27 mouse cellular contexts compared by ENCODE assay signal in the genomic region with DNA sequence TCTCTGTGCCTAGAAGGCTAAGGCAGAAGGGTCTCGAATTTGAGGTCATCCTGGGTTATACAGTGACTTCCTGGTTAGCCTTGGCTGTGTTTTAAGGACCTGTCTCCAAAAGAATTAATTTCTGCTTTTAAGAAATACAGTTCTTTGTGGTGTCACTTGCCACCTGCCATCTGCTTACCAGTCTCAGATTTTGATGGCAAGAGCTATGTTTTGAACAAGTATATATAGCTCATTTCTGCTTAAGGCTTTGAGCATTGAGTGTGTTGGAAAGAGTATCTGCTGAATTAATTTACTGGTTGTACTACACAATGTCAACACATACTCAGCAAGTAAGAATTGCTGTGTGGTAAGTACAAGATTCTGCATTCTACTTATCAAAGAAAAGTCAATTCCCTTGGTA.
"Had no signal": no experiment of that assay in that cellular context is flagged by ENCODE, and none has a peak within 500 bp of the region (broad histone marks: within the 10 kb centered on the region; RNA-seq: fewer than 3 reads in every experiment).

No protein-coding gene starts in this region.

- H3K4me1 ChIP-seq: heart, embryonic 13.5 days; heart, embryonic 15.5 days; hindbrain, embryonic 10.5 days; hindbrain, embryonic 12.5 days; intestine, embryonic 15.5 days; limb, embryonic 10.5 days; limb, embryonic 12.5 days; liver, embryonic 13.5 days; liver, embryonic 15.5 days had no signal

- H3K27ac ChIP-seq: heart, adult 2 months; heart, embryonic 13.5 days; heart, embryonic 15.5 days; hindbrain, embryonic 10.5 days; hindbrain, embryonic 12.5 days; hindbrain, embryonic 14.5 days; intestine, embryonic 15.5 days; left cerebral cortex, adult 2 months; limb, embryonic 10.5 days; limb, embryonic 12.5 days; liver, embryonic 13.5 days; liver, embryonic 15.5 days had no signal

- DNase-seq: gastrocnemius, postnatal 14 days; gastrocnemius, postnatal 36 days; heart, adult 11 months; heart, adult 2 months; heart, postnatal 4 days; kidney, adult 18-20 months; kidney, adult 8-10 months; kidney, postnatal 10 days; kidney, postnatal 25 days; kidney, postnatal 4 days; liver; liver, embryonic 13.5 days had no signal

- H3K27me3 ChIP-seq: heart, embryonic 13.5 days; heart, embryonic 15.5 days; hindbrain, embryonic 12.5 days; intestine, embryonic 15.5 days; limb, embryonic 12.5 days; liver, embryonic 13.5 days; liver, embryonic 15.5 days had no signal

- H3K36me3 ChIP-seq: heart, embryonic 13.5 days; heart, embryonic 15.5 days; hindbrain, embryonic 10.5 days; hindbrain, embryonic 12.5 days; intestine, embryonic 15.5 days; limb, embryonic 10.5 days; limb, embryonic 12.5 days; liver, embryonic 13.5 days; liver, embryonic 15.5 days had no signal

- H3K9me3 ChIP-seq: heart, embryonic 15.5 days; hindbrain, embryonic 10.5 days; hindbrain, embryonic 12.5 days; intestine, embryonic 15.5 days; limb, embryonic 10.5 days; limb, embryonic 12.5 days; liver, embryonic 13.5 days; liver, embryonic 15.5 days had no signal

- H3K9ac ChIP-seq: heart, embryonic 13.5 days; heart, embryonic 15.5 days; hindbrain, embryonic 12.5 days; hindbrain, embryonic 14.5 days; intestine, embryonic 15.5 days; limb, embryonic 12.5 days; liver, embryonic 13.5 days; liver, embryonic 15.5 days had no signal

- ATAC-seq: hindbrain, embryonic 16.5 days; inflammation-experienced regulatory T-cells, adult 6 months; intestine, embryonic 15.5 days; intestine, postnatal 0 days had no signal

- H3K4me2 ChIP-seq: heart, embryonic 11.5 days; heart, embryonic 13.5 days; heart, embryonic 15.5 days; hindbrain, embryonic 12.5 days; hindbrain, embryonic 14.5 days; intestine, embryonic 15.5 days; limb, embryonic 12.5 days; liver, embryonic 11.5 days; liver, embryonic 13.5 days; liver, embryonic 15.5 days had no signal

- H3K4me3 ChIP-seq: heart, adult 2 months; heart, embryonic 13.5 days; heart, embryonic 15.5 days; hindbrain, embryonic 10.5 days; hindbrain, embryonic 12.5 days; intestine, embryonic 15.5 days; left cerebral cortex, adult 2 months; limb, embryonic 10.5 days; limb, embryonic 12.5 days; liver, embryonic 13.5 days; liver, embryonic 15.5 days had no signal
